Mouse (Mus musculus): ENCODE data around the gene Slf1. TPM values are rescaled to one million over a fixed set of nuclear protein-coding genes. Genes with fewer than 3 reads are reported as not detected.

Gene Slf1
- total RNA-seq, 2 experiments from 2014 or later = 6.6 to 7.8 TPM

DNA sequence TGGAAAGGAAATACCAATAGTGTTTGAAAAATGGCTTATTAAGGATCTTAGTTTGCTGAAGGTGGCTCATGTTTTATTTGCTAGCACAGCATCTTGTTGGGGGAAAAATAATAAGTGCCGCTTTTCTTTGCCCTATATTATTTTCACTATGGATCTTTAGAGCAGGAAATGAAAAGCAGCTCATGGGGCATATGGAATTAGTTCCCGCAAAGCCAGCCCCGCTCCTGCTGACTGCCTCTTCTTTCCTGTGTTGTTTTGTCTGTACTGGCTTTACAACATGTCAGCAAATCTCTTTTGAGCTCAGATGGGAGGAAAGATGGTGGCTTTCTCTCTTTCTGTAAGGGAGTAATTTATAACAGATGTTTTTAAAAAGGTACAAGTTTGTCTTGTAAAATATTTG is 132.6 kb downstream of the Slf1 start:
- no peak for DNase-seq (ENCODE audit: low spot score in 2 of 2)

Other genes with a start within 250 kb of the Slf1 start
- gene 2210408I21Rik, start 67 bp upstream of the Slf1 start, total RNA-seq (2021) = 1 to 10 TPM; 8.8 to 8.9 TPM

Measured in adrenal gland, adult 18-20 months (tissue).